Mouse (Mus musculus): ENCODE data around the gene Erv3.

The Erv3 gene

GRCm38 (mm10) chr2:131859721-131860120 is at the start of gene Erv3:
Gene Erv3, minus strand, starts transcription at chr2:131859747.
- no peak for DNase-seq

- DNase-seq = no peak
These were observed 49.4 kb upstream of the Erv3 start for GRCm38 (mm10) chr2:131908906-131909305.

DNA sequence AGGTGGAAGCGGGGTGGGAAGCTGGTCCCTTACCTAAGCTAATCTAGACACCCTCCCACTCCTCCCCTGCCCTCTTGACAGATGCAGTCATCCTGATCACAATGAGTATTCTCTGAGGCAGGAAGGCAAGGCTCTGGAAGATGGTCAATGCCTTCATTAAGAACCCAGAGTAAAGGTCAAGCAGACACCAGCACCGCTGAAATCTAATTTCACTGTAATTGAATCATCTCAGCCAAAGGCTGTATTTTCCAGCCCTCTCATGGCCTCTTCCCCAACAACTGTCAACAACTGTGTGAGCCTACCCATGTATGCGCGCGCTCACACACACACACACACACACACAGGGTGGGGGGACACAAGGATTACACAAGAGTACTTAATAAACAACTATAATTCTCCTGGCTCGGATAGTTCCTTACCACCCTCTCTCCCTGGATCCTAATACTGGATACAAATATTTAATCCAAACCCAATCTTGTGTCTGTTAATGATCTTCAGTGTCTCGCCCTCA is 48.9 kb upstream of the Erv3 start:
- no peak for DNase-seq

DNA sequence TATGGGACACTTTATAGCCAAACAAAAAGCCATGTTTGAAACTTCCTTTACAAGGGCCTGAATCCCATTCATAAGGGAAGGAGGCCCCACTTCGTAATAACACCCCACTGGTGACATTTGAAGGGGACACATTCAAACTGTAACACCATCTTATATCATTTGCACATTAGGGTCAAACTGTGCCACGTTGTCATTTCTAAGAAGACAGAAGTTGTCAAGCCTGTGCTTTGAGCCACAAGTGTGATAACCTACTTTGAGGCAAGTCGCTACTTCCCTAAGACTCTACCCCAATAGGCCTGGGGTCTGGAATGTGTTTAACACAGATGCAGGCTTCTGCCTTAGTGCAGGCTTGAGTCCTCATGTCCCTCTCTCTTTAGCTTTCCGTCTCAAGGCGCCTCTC is 47.8 kb upstream of the Erv3 start:
- DNase-seq = no peak

- DNase-seq = no peak
These were observed 47.3 kb upstream of the Erv3 start for GRCm38 (mm10) chr2:131906846-131907245.

DNA sequence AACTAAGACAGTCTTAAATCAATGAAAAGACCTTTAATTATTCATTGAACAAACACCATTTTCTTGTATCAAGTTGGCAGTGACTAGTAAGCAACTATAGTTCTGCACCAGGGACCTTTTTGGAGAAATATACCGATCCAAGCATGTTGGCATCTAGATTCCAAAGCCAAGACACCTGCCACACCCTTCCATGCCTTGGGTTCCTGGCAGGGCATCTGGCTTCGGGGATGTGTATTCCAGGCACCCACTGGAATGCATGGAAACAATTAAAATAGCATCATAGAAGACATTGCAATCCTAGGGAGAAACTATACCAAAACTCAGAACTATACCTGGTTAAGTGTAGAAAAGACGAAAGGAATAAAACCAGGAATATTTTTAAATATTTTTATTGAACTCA is 46.7 kb upstream of the Erv3 start:
- no peak for DNase-seq

DNA sequence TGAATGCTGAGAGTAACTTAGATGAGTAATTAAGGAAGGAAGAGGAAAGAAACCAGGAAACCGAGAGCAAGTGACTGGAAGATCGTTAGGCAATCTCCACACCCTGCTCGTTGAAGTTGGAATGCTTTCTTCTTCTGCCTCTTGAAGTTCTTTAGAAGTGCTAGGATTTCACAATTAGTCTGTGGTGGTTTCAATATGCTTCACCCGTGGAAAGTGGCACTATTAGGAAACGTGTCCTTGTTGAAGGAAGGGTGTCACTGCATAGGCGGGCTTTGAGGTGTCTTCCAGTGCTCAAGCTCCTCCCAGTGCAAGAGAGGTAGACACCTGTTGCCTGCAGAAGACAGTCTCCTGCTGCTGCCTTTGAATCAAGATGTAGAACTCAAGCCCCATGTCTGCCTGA is 46.2 kb upstream of the Erv3 start:
- no peak for DNase-seq

DNA sequence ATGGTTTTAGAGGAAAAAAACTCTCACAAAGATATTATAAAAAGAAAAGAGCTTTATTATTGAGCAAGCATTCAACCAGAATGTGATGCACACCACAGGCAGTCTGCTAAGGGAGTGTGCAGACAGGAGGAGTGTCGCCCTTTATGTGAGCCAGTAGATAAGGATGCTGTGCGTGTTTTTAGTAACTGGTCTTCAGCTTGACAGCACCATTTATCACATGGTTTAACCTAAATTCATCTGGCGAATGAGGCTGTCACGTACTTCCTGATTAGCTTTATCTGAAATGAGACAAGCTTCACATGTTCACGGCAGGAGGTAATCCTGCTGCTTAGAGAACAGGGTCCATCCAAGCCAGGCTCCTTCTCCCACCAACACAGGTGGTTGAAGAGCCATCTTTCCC is 45.5 kb upstream of the Erv3 start:
- DNase-seq = no peak

DNA sequence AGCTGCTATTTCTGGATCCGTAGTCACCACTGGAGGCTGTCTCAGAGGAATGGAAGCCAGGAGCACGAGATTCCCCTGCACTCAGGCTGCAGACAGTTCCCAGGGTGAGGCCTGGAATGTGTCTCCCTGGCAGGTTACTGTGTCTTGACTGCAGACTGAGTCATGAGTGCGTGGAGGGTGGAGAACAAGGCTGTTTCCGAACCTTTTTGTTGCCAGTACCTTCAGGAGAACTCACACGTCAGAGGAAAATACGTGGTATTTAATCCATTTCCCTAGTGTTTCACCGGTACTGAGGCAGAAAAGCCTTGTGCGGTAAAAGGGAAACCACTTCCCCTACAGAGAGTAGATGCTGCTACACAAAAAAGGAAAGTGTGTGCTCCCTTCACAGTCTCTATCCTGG is 43.3 kb upstream of the Erv3 start:
- DNase-seq = no peak

DNA sequence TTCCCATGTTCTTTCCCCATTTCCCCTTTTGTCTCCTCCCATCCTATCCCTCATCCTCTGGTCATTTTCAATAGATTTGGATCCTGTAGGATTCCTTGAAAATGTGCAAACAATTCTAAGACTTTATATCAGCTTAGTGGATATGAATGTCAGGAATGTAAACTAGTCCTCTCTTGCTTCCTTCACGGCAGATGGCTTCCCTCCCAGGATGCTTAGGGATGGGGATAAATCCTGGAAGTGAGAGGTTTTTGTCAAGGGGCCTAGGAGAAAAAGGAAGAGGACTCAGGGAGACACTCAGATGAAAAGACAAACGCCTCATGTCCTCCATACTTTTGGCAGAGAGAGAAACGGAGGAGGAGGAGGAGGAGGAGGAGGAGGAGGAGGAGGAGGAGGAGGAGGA is 42.9 kb upstream of the Erv3 start:
- no peak for DNase-seq

DNA sequence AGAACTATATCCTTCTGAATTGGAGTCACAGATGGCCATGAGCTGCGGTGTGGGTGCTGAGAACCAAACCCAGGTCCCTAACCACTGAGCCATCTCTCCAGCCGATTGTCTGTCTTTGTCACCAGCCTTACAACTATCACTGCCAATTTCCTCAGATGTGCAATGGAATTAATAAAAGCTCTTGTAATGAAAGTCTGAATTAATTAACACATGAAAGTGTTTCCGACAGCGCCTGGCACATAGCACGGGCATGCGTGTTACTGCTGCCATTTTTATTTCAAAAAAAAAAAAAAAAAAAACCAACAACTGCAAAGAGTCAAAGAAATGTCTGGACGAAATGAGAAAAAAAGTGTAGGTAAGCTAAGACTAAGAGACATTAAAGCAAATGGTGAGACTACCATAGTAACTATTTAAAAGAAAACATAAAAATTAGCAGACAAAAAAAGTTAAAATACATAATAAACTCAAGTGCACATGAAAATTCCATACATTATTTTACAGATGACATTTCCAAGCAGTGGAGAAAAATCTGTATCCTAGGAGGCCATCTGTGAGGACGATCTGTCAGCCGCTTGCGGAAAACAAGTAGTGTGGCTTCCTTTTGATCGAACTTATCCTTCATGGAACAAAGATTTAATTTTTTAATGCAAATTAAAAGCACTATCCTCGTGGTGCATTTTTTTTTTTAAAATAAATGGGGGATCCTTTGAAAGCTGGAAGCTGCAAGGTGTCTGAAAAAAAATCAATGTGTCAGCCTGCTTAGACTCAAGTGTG is 38.0 kb upstream of the Erv3 start:
- DNase-seq = no peak

- DNase-seq = no peak
These were observed 36.5 kb upstream of the Erv3 start for GRCm38 (mm10) chr2:131896011-131896410.

DNA sequence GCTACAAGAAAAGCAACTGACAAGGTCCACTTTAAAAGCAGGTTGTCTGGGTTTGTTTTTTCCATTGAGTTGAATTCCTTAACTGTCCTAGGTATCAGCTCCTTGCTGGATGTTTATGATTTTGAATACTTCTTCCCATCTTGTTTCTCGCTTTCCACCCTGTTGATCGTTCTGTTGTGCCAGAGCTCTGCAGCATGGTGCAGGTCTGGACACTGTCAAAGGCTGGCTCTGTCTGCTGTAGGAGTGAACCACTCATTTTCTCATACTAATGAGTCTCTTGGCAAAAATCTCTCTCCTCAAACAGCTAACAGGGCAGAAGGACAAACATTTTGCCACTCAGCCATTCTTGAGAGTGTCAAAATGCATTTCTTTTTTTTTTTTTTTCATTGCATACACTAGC is 35.6 kb upstream of the Erv3 start:
- DNase-seq = no peak

DNA sequence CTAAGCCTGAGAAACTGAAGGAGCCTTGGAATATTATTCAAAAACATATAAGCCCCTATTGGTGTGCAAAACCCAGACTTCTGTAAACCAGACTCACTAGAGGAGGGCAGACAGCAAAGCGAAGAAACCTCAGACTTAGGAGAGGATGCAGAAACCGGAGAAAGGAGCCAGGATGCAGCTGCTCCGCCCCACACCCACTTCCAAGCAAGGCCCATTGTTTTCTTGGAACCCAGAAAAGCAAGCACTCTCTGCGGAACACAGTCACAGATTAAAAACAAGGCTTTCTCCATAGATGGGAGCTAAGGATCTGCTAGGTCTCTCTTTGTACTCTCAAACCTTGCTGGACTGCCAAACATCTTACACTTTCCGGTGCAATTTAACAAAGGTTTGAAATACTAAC is 33.0 kb upstream of the Erv3 start:
- DNase-seq = no peak

- DNase-seq = no peak
These were observed 28.7 kb upstream of the Erv3 start for GRCm38 (mm10) chr2:131888233-131888632.

DNA sequence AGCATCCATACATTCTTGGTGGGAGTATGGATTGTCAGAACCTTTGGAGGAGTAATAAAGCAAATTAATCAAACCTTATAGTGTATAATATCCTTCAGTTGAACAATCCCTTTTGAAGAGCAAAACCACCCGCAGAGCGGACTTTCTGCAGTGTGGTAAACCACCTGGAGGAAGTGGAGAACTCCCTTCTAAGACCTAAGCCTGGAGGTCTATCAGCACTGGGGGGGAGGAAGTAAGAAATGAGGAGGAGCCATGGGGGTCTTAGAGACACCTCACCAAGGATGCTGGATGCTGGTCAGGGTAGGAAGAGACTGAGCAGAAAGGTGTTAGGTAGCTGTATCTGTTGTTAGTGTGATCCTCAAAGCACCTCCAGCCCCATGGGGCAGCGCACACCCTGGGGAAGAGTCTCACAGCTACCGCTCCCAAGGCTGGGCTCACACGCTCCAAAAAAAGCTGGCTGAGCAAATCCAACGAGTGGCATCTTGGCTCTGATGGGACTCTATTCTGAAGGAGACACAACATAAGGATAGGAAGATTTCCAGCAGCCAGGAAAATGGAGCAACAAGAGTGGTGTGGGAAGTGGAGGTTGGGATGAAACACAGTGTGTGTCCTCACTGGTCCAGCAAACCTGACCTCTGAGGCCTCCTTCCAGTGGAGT is 27.1 kb upstream of the Erv3 start:
- DNase-seq = peak; percentile 37

GRCm38 (mm10) chr2:131883136-131883535 is 23.6 kb upstream of the Erv3 start:
- DNase-seq = no peak

DNA sequence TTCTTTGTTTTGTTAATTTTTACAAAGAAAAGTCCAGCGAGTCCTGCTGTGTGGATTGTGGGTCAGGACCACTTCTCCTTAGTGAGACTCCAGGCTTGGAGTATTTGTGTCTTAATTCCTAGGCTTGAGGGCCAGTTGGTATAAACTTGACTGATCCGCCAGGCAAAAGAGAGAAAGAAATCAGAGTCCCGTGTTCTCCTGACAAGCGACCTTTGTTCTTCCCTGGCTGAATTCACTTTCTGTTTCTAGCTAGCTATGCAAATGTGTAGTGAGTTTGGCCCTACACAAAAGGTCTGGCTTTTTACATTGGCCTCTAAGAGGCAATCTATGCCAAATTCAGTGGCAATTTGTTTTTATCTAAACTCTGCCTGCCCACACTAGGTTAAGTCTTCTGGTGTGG is 22.2 kb upstream of the Erv3 start:
- DNase-seq = no peak

- no peak for DNase-seq
These were observed 17.2 kb upstream of the Erv3 start for GRCm38 (mm10) chr2:131876551-131877265.

DNA sequence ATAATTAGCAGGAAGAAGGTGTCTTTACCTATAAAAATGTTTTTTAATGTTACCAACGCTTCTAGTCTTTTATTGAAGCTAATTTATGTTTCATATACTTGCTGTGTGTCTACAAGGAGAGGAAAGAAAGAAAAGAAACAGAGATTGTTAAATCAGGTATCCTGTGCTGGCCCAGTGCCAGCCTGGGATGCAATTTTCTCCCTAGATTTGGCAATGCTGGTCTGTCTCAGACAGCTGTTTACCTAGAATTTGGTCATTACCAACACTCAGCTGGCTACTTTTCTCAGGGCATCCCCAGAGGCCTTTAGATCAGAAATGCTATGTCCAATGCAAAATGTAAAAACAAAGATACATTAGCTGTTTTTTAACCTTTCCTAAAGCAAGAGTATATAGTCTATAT is 13.8 kb upstream of the Erv3 start:
- DNase-seq = no peak

- DNase-seq = no peak
These were observed 9.4 kb upstream of the Erv3 start for GRCm38 (mm10) chr2:131868983-131869382.

DNA sequence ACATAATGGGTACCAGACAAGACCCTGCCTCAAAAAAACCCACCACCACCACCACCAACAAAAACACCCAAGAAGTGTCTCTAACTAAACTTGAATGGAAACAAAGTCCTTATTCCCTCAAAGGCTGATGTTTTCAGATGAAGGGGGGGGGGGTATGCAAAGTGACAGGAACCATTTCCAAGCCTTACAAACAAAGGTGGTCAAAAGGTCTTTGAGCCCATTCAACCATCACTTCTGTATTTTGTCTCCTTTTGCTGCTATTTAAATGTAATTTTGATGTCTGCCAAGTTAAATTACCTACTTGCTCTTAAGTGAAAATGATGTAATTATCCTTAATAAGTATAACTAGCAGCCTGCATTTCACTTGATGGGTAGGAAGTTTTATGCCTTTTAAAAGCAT is 7.1 kb upstream of the Erv3 start:
- no peak for DNase-seq

GRCm38 (mm10) chr2:131864262-131864796 is 4.8 kb upstream of the Erv3 start:
- DNase-seq = no peak

DNA sequence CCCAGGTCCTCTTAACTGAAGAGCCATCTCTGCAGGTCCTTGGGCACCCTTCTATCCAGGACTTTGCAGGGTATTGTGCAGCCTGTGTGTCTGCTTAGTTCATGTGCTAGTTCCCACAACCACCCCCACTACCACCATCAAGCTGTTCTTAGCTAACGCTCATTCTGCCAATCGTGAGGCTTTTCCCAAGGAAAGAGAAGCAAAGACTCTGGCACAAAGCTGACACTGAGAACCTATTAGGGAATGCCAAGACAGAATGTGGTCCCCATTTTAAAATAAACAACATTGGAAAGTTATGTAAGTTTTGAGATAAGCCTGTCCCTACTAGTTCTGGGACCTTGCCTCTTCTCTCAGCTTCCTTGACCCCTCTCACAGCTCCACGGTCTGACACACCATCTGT is 3.9 kb upstream of the Erv3 start:
- DNase-seq = no peak

Data from thymus, postnatal 4 days (tissue).